Mouse (Mus musculus) MEL (cell line): ENCODE data around the gene Zbtb8os. TPM values are rescaled to one million over a fixed set of nuclear protein-coding genes. Genes with fewer than 3 reads are reported as not detected.

Experiments
- DNase-seq: peaks from one replicate; pipeline ENCODE4 v3.0.0; 2011; ENCODE audit warnings: low read depth, low spot score
- H3K27ac ChIP-seq: 2 replicates; pipeline ENCODE4 v1.5.1; 2012; ENCODE audit warnings: low read depth, mild to moderate bottlenecking, control low read depth, low read length, moderate library complexity; ENCODE audit not compliant: control insufficient read depth
- H3K27me3 ChIP-seq, 2 experiments: fragments of 150-350 bp in 1 of 2; sonication (generic) in 1 of 2; 2 replicates each; pipeline ENCODE4 v1.6.1; 2012; ENCODE audit warnings: low read length in 2 of 2, mild to moderate bottlenecking in 2 of 2, improper control_type of control experiment in 1 of 2, moderate library complexity in 1 of 2; ENCODE audit not compliant: insufficient read depth in 2 of 2, control insufficient read depth in 1 of 2
- H3K36me3 ChIP-seq, 2 experiments: 2 replicates each; pipeline ENCODE4 v1.6.1; 2012 to 2014; ENCODE audit warnings: low read length in 2 of 2, improper control_type of control experiment in 1 of 2, inconsistent platforms in 1 of 2, mild to moderate bottlenecking in 1 of 2; ENCODE audit not compliant: insufficient read depth in 2 of 2, control insufficient read depth in 1 of 2
- H3K4me1 ChIP-seq, 2 experiments: fragments of 150-350 bp in 1 of 2; sonication (generic) in 1 of 2; 2 replicates each; pipeline ENCODE4 v1.6.1; 2012; ENCODE audit warnings: low read length in 2 of 2, improper control_type of control experiment in 1 of 2, mild to moderate bottlenecking in 1 of 2; ENCODE audit not compliant: insufficient read depth in 2 of 2, control insufficient read depth in 1 of 2
- H3K4me3 ChIP-seq, 2 experiments: fragments of 150-350 bp in 1 of 2; sonication (generic) in 1 of 2; 2 replicates each; pipeline ENCODE4 v1.5.1; 2012; ENCODE audit warnings: low read depth in 2 of 2, low read length in 2 of 2, mild to moderate bottlenecking in 2 of 2, moderate library complexity in 2 of 2, control low read depth in 1 of 2, improper control_type of control experiment in 1 of 2; ENCODE audit not compliant: control insufficient read depth in 1 of 2, insufficient read depth in 1 of 2
- H3K79me2 ChIP-seq: 2 replicates; pipeline ENCODE4 v1.6.1; 2012; ENCODE audit warnings: mild to moderate bottlenecking, low read length, moderate library complexity; ENCODE audit not compliant: control insufficient read depth, poor library complexity, insufficient read depth
- H3K9ac ChIP-seq: 2 replicates; pipeline ENCODE4 v1.6.1; 2012; ENCODE audit warnings: low read depth, mild to moderate bottlenecking, control low read depth, low read length, moderate library complexity; ENCODE audit not compliant: control insufficient read depth, poor library complexity, severe bottlenecking
- H3K9me3 ChIP-seq: fragments of 150-350 bp; sonication (generic); replicated peaks from 2 replicates; pipeline ENCODE4 v1.6.1; 2012; ENCODE audit warnings: mild to moderate bottlenecking, low read length, improper control_type of control experiment, moderate library complexity; ENCODE audit not compliant: insufficient read depth
- CHD1 ChIP-seq: IDR thresholded peaks from 2 replicates; pipeline ENCODE4 v1.6.1; 2012; ENCODE audit warnings: low read depth, mild to moderate bottlenecking, inconsistent platforms, low read length, improper control_type of control experiment
- CHD2 ChIP-seq: IDR thresholded peaks from 2 replicates; pipeline ENCODE4 v1.6.1; 2011; ENCODE audit warnings: low read length, improper control_type of control experiment
- CTCF ChIP-seq, 3 experiments: IDR thresholded peaks in 2 of 3; conservative IDR thresholded peaks in 1 of 3; 2 replicates each; pipeline ENCODE4 v1.5.1; 2011 to 2012; ENCODE audit warnings: low read length in 3 of 3, low read depth in 2 of 3, mild to moderate bottlenecking in 2 of 3, improper control_type of control experiment in 1 of 3, inconsistent platforms in 1 of 3, mixed read lengths in 1 of 3, moderate library complexity in 1 of 3; ENCODE audit not compliant: control insufficient read depth in 1 of 3, insufficient read depth in 1 of 3, poor library complexity in 1 of 3, severe bottlenecking in 1 of 3
- E2F4 ChIP-seq: IDR thresholded peaks from 2 replicates; pipeline ENCODE4 v1.6.1; 2011; ENCODE audit warnings: low read depth, low read length, improper control_type of control experiment, borderline replicate concordance
- ELF1 ChIP-seq: IDR thresholded peaks from 2 replicates; pipeline ENCODE4 v1.6.1; 2014; ENCODE audit warnings: low read depth, mild to moderate bottlenecking, inconsistent platforms, low read length, improper control_type of control experiment, moderate library complexity
- EP300 ChIP-seq, 2 experiments: IDR thresholded peaks; 2 replicates each; pipeline ENCODE4 v1.6.1; 2011; ENCODE audit warnings: improper control_type of control experiment in 2 of 2, low read length in 2 of 2, low read depth in 1 of 2, mild to moderate bottlenecking in 1 of 2
- ETS1 ChIP-seq: IDR thresholded peaks from 2 replicates; pipeline ENCODE4 v1.6.1; 2012; ENCODE audit warnings: low read depth, mild to moderate bottlenecking, inconsistent platforms, low read length, improper control_type of control experiment, moderate library complexity
- GATA1 ChIP-seq: IDR thresholded peaks from 2 replicates; pipeline ENCODE4 v1.6.1; 2011; ENCODE audit warnings: low read depth, low read length, improper control_type of control experiment
- KAT2A ChIP-seq: conservative IDR thresholded peaks from 2 replicates; pipeline ENCODE4 v1.6.1; 2012; ENCODE audit warnings: low read depth, low read length, improper control_type of control experiment, inconsistent platforms
- MAFK ChIP-seq: IDR thresholded peaks from 2 replicates; pipeline ENCODE4 v1.6.1; 2011; ENCODE audit warnings: low read depth, mild to moderate bottlenecking, low read length, improper control_type of control experiment, borderline replicate concordance
- MAX ChIP-seq: IDR thresholded peaks from 2 replicates; pipeline ENCODE4 v1.6.1; 2011; ENCODE audit warnings: low read length, improper control_type of control experiment
- MEF2A ChIP-seq: IDR thresholded peaks from 2 replicates; pipeline ENCODE4 v1.6.1; 2014; ENCODE audit warnings: low read depth, mild to moderate bottlenecking, inconsistent platforms, low read length, improper control_type of control experiment; ENCODE audit not compliant: poor library complexity, insufficient replicate concordance, severe bottlenecking; ENCODE audit errors: extremely low read depth
- MYB ChIP-seq: IDR thresholded peaks from 2 replicates; pipeline ENCODE4 v1.6.1; 2011; ENCODE audit warnings: mild to moderate bottlenecking, low read depth, low read length, improper control_type of control experiment
- MYC ChIP-seq: IDR thresholded peaks from 2 replicates; pipeline ENCODE4 v1.6.1; 2011; ENCODE audit warnings: low read depth, mild to moderate bottlenecking, low read length, improper control_type of control experiment, moderate library complexity
- NELFE ChIP-seq: IDR thresholded peaks from 2 replicates; pipeline ENCODE4 v1.6.1; 2011; ENCODE audit warnings: low read depth, low read length, improper control_type of control experiment
- NRF1 ChIP-seq: IDR thresholded peaks from 2 replicates; pipeline ENCODE4 v1.6.1; 2014; ENCODE audit warnings: low read depth, mild to moderate bottlenecking, inconsistent platforms, low read length, improper control_type of control experiment, moderate library complexity; ENCODE audit not compliant: poor library complexity, insufficient read depth, severe bottlenecking
- POLR2A ChIP-seq, 2 experiments: IDR thresholded peaks; 2 replicates each; pipeline ENCODE4 v1.6.1; 2011 to 2012; ENCODE audit warnings: low read length in 2 of 2, mild to moderate bottlenecking in 2 of 2, control low read depth in 1 of 2, improper control_type of control experiment in 1 of 2, low read depth in 1 of 2, moderate library complexity in 1 of 2; ENCODE audit not compliant: control insufficient read depth in 1 of 2, insufficient read depth in 1 of 2, poor library complexity in 1 of 2
- POLR2AphosphoS2 ChIP-seq: IDR thresholded peaks from 2 replicates; pipeline ENCODE4 v1.6.1; 2011; ENCODE audit warnings: low read length, improper control_type of control experiment
- POLR2AphosphoS5 ChIP-seq: IDR thresholded peaks from 2 replicates; pipeline ENCODE4 v1.6.1; 2012; ENCODE audit warnings: low read depth, borderline replicate concordance, mild to moderate bottlenecking, inconsistent platforms, low read length, moderate library complexity, mixed read lengths
- RAD21 ChIP-seq: IDR thresholded peaks from 2 replicates; pipeline ENCODE4 v1.6.1; 2011; ENCODE audit warnings: mild to moderate bottlenecking, low read depth, low read length, improper control_type of control experiment
- RCOR1 ChIP-seq: IDR thresholded peaks from 2 replicates; pipeline ENCODE4 v1.6.1; 2012; ENCODE audit warnings: low read depth, mild to moderate bottlenecking, inconsistent platforms, low read length, improper control_type of control experiment
- SIN3A ChIP-seq: IDR thresholded peaks from 2 replicates; pipeline ENCODE4 v1.6.1; 2012; ENCODE audit warnings: low read length, improper control_type of control experiment, inconsistent platforms
- SMC3 ChIP-seq: IDR thresholded peaks from 2 replicates; pipeline ENCODE4 v1.6.1; 2011; ENCODE audit warnings: low read depth, low read length, improper control_type of control experiment
- TAL1 ChIP-seq: IDR thresholded peaks from 2 replicates; pipeline ENCODE4 v1.6.1; 2012; ENCODE audit warnings: mild to moderate bottlenecking, inconsistent platforms, low read length, moderate library complexity, mixed read lengths
- TBP ChIP-seq: IDR thresholded peaks from 2 replicates; pipeline ENCODE4 v1.8.0; 2011; ENCODE audit warnings: low read depth, low read length, improper control_type of control experiment
- USF1 ChIP-seq: IDR thresholded peaks from 2 replicates; pipeline ENCODE4 v1.6.1; 2014; ENCODE audit warnings: low read depth, mild to moderate bottlenecking, inconsistent platforms, low read length, improper control_type of control experiment, moderate library complexity
- USF2 ChIP-seq, 2 experiments: IDR thresholded peaks; 2 replicates each; pipeline ENCODE4 v1.6.1; 2011 to 2012; ENCODE audit warnings: improper control_type of control experiment in 2 of 2, low read length in 2 of 2, borderline replicate concordance in 1 of 2, inconsistent platforms in 1 of 2, low read depth in 1 of 2, mild to moderate bottlenecking in 1 of 2; ENCODE audit not compliant: insufficient read depth in 1 of 2
- ZKSCAN1 ChIP-seq: IDR thresholded peaks from 2 replicates; pipeline ENCODE4 v1.6.1; 2012; ENCODE audit warnings: low read depth, mild to moderate bottlenecking, inconsistent platforms, low read length, improper control_type of control experiment, moderate library complexity
- ZNF384 ChIP-seq: IDR thresholded peaks from 2 replicates; pipeline ENCODE4 v1.6.1; 2012; ENCODE audit warnings: low read depth, mild to moderate bottlenecking, inconsistent platforms, low read length, improper control_type of control experiment
- polyA plus RNA-seq, 2 experiments: library from polyadenylated mRNA; stranded (reverse) in 1 of 2; unstranded in 1 of 2; fragments of >175 nt in 1 of 2; fragments of >200 nt in 1 of 2; gene quantifications; 2 replicates each; pipeline versions ENCODE4 v1.2.1 to v1.2.4; 2012; ENCODE audit warnings: low replicate concordance in 2 of 2, low read depth in 1 of 2; ENCODE audit not compliant: insufficient read length in 2 of 2, insufficient read depth in 1 of 2, missing spikeins in 1 of 2
- total RNA-seq: library from RNA; depleted of rRNA; stranded (reverse); fragments of 300-350 nt; gene quantifications from 2 replicates; pipeline ENCODE4 v1.2.3, GENCODE M21; 2012

The Zbtb8os gene
- total and polyA plus RNA-seq, 3 experiments: 16.7 to 22.6 TPM; not detected in 1

DNA sequence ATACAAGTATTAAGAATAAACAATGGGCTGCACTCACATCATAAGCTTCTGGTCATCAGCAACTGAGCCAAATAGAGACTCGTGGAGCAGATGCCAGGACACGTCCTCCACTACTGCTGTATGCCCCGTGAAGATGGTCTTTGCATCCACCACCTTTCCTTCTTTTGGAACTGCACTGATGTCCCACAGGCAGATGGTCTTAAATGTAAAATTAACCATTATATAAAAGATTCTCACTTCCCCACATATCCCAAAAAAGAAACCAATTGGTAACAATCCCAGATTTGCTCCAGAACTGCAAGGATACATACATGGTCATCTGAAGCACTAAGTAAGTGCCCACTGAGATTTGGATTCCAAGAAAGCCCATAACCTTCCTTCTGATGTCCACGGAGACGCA lies 13.5 kb upstream of the Zbtb8os start:
- Histone ChIP-seq H3K27me3 (no peaks in the 10 kb centered on the region), H3K9ac (no peak overlapping the region), H3K9me3 (no peaks in the 10 kb centered on the region), H3K27ac (no peak overlapping the region), H3K36me3 (peaks cover 2 to 29% of the 10 kb centered on the region in 2 experiments), H3K79me2 (peaks cover 12% of the 10 kb centered on the region), H3K4me3 (no peak overlapping the region), H3K4me1 (no peaks in the 10 kb centered on the region)
- DNase-seq: no peak
- TF ChIP-seq CHD2: no peak
- no peak for TF ChIP-seq ELF1
- no peak for TF ChIP-seq ZKSCAN1
- TF ChIP-seq ZNF384: no peak
- no peak for TF ChIP-seq GATA1
- no peak for TF ChIP-seq POLR2AphosphoS5
- no peak for TF ChIP-seq SMC3
- no peak for TF ChIP-seq RCOR1
- TF ChIP-seq USF1: no peak
- TF ChIP-seq MAX: no peak
- no peak for TF ChIP-seq TAL1
- no peak for TF ChIP-seq POLR2AphosphoS2
- TF ChIP-seq KAT2A: no peak
- TF ChIP-seq USF2 (IDR thresholded peaks at IDR 0.05; ENCODE audit: borderline replicate concordance in 1 of 2, insufficient read depth in 1 of 2, low read depth in 1 of 2, low read length in 2 of 2): no peak
- TF ChIP-seq MYC: no peak
- TF ChIP-seq MEF2A: no peak
- no peak for TF ChIP-seq TBP
- no peak for TF ChIP-seq MAFK
- no peak for TF ChIP-seq POLR2A (IDR thresholded peaks at IDR 0.05; ENCODE audit: control insufficient read depth in 1 of 2, insufficient read depth in 1 of 2, low read depth in 1 of 2, low read length in 2 of 2, poor library complexity in 1 of 2)
- TF ChIP-seq RAD21: no peak

- Histone ChIP-seq H3K27me3 (no peaks in the 10 kb centered on the region), H3K36me3 (peaks cover 2 to 30% of the 10 kb centered on the region in 2 experiments), H3K79me2 (peaks cover 12% of the 10 kb centered on the region), H3K27ac (no peak overlapping the region), H3K4me3 (no peak overlapping the region), H3K9me3 (no peaks in the 10 kb centered on the region), H3K4me1 (no peaks in the 10 kb centered on the region), H3K9ac (no peak overlapping the region)
- DNase-seq: no peak
- TF ChIP-seq SMC3 (no peak), MYB (no peak), NRF1 (no peak), CHD2 (no peak), CHD1 (no peak), SIN3A (no peak), TAL1 (no peak), TBP (no peak), EP300 (IDR thresholded peaks at IDR 0.05; ENCODE audit: low read depth in 1 of 2, low read length in 2 of 2) (no peak), ETS1 (no peak), ELF1 (no peak), POLR2AphosphoS5 (no peak), RCOR1 (no peak), MEF2A (no peak), ZKSCAN1 (no peak), CTCF (IDR thresholded peaks at IDR 0.05 in 2 of 3, conservative IDR thresholded peaks at IDR 0.05 in 1 of 3; ENCODE audit: control insufficient read depth in 1 of 3, insufficient read depth in 1 of 3, low read depth in 2 of 3, low read length in 3 of 3, poor library complexity in 1 of 3, severe bottlenecking in 1 of 3) (no peak), E2F4 (no peak), NELFE (no peak)
These were observed 12.0 kb upstream of the Zbtb8os start for GRCm38 (mm10) chr4:129323491-129323890.
